Mouse (Mus musculus) gastrocnemius, postnatal 36 days (tissue): ENCODE data around the gene A730049H05Rik. TPM values are rescaled to one million over a fixed set of nuclear protein-coding genes. Genes with fewer than 3 reads are reported as not detected.

ENCODE experiments used
- DNase-seq, 2 experiments: peaks; one replicate each; pipeline ENCODE4 v3.0.0; 2022
- intact Hi-C: fragments of 180-260 bp; cut with DNase I; formaldehyde crosslinking; loops from one replicate; pipeline ENCODE4 v1.15.1; 2025
- long read RNA-seq, 2 experiments: library from polyadenylated mRNA; stranded (forward); transcript quantifications; one replicate each; pipeline ENCODE4 v2.0.0; 2021
- total RNA-seq, 2 experiments: library from RNA; stranded (reverse); gene quantifications; 2 replicates each; pipeline ENCODE4 v1.2.3; 2021

Gene A730049H05Rik
- under 1 TPM in 1 of 2 experiments, not detected in 1; 0.12 TPM for total RNA-seq
- long read RNA-seq, experiment 1: 0 reads
- long read RNA-seq, experiment 2: 0 reads

DNA sequence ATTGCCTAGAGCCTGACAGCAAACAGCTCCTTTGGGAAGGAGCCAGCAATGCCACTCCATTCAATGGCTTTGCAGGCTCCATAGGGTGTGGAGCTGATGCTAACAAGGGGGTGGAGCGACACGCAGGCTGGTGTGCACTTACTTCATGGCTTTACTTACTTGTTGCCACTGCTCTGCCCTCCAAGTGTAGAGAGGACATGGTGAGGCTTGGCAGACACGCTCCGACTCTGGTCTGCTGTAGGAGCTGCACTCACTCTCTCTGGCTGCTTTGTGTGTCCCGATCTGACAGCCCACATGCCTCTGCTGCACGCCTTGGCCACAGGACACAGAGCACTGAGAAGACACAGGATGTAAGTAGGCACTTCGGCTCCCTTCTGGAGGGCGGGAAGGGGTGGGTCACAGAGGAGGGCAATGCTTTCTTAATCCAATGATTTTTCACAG lies at the start of gene A730049H05Rik:
Gene A730049H05Rik (plus strand): TSS at position 168 of the 441 bp plus-strand sequence.
- DNase-seq: no peak
- intact Hi-C loops: no loop called here

DNA sequence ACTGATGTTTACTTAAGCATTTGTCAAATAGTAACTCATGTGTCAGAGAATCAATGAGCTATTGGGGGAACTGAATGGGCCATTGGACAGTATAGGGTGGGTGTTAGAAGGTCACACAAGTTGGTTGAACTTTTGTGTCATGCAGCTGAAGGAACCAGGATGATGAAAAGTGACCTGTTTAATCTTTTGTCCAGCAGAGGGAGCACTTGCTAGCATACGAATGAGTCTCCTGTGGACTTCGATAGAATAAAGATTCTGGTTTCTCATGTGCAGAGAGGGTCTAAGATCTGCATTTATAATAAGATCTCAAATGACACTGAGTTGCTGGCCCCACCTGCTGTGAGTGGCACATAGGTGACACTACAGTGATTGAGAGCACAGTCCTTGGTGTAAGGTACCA lies 39.9 kb upstream of the A730049H05Rik start:
- no peak for DNase-seq

DNA sequence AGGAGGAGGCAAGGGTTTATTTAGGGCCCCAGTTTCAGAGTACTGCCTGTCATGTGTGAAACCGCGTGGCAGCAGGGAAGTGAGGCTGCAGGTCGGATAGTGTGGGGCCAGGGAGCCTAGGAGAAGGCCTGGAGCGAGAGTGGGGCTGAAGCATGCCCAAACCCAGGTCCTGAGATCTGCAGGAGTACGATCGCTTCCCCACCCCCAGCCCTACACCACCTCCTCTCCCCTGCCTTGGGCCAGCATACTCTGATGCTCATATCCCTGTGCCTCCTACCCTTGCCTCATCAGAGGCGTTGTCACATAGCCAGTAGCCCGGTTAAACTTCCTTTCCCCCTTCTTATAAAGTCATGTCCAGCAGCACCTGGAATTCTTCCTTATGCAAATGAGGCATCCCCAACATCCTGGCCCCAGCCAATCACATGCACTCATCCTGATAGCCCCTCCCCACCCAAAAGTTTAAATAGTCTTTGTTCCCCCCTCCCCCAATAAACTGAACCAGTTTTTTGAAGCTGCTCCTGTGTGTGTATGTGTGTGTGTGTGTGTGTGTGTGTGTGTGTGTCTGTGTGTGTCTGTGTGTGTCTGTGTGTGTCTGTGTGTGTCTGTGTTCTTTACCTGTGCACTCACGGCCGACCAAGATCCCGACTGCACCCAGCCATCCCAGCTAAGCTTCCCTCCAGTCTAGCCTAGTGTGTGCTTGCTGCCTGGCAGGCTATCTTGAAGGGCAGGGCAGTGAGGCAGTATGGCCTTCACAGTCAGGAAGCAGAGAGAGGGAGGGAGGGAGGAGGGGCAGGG lies 36.9 kb upstream of the A730049H05Rik start:
- no peak for DNase-seq
- intact Hi-C loops: loop anchor here (10.0 kb wide), 1 partner anchor 875 kb away; no protein-coding TSS in a partner anchor

More for the DNA sequence above, 39.9 kb upstream of the A730049H05Rik start:
- intact Hi-C loops: loop anchor here (10.0 kb wide), 1 partner anchor 878 kb away; no protein-coding TSS in a partner anchor

DNA sequence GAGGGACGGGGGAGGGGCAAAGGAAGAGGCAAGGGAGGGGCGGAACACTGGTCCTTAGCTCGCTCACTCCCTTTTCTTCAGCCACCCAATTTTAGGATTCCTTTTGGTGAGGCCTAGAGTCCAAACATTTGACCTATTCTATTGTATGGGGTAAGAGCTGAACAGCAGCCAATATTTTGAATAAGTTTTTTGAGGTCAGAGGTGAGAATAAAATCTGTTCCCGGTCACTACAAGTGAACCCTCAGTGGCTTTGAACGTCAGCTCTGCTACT lies 36.4 kb upstream of the A730049H05Rik start:
- no peak for DNase-seq
- intact Hi-C loops: loop anchor here (10.0 kb wide), 4 partner anchors 875 to 1205 kb away; no protein-coding TSS in a partner anchor

DNA sequence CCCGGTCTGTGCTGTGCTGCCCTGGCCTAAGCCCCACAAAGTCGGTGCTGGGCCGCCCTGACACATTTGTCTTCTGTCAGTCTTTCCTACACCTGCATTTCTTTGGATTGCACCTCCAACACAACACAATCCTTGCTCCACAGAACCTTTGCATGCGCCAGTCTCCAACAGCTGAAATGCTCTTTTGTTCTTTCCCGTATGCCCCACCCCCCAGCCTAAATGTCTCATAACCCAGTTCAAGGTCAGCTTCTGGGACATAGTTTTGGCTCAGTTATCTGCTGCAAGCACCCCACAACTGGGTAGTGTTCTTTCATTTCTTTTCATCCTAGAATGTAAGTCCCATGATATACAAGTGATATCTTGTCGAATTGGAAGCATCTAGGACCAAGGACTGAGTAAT lies 34.8 kb upstream of the A730049H05Rik start:
- no peak for DNase-seq
- intact Hi-C loops: loop anchor here (10.0 kb wide), 3 partner anchors 943 to 1203 kb away; no protein-coding TSS in a partner anchor

DNA sequence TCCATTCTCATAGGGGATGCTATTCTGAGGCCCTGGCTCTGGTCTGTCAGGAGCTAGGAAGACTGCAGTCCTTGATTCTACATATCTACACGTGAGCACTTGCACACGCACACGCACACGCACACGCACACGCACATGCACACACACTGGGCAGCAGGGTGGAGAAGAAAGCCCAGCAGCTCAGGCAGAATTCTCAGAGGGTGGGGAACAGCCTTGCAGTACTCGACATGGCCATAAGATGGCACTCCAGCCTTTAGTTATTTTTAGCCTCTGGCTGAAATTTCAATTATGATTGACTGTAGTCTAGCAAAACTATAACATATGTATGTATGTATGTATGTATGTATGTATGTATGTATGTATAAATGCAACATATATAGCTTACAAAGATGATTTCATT lies 31.5 kb upstream of the A730049H05Rik start:
- DNase-seq: no peak
- intact Hi-C loops: loop anchor here (2.0 to 10.0 kb wide), 5 partner anchors 660 to 1200 kb away; no protein-coding TSS in a partner anchor

DNA sequence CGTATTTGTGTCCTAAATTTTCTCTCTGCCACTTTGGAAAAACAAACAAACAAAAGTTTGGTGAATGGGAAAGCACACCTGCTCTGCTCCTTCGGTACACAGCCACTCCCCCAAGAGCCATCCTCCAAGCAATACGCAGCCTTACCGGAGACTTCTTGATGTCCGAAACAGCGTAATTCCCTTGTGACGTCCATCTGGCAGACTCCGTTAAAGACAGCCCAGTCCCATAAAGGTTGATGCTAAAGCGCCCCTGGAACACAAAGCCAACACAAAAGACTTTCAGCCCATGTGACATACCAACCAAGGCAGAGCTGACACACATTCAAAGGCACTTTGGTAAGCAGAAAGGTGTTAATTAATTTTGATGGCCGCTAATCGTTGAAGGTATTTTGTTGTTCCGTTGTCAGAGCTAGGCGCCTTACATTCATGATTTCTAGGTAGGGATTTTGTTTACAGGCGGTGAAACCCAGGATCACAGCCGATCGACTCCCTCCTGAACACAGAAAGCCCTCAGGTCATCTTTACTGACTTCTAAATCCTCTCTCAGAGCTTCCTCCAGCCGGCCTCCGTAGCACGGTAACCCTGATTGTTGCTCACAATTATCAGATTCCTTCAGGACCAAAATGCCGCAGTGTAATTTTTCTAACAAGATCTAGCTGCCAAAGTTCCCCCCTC lies 29.4 kb upstream of the A730049H05Rik start:
- no peak for DNase-seq
- intact Hi-C loops: loop anchor here (2.0 to 10.0 kb wide), 5 partner anchors 152 to 1198 kb away; no protein-coding TSS in a partner anchor

DNA sequence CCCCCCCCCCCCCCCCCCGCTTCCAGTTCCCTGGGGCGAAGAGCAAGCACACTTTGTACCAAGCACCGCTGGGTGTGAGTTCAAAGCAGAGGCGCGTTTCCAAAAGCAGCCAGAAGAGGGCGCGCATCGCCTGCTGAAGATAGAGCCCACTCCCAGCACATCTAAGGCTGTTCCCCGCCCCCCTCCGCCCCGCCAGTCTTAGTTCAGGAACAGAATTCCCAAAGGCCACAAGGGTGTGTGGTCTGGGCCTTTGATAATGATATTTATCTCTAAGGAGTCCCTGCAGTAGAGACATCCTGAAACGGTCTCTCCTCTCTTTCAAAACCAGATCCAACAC lies 28.9 kb upstream of the A730049H05Rik start:
- intact Hi-C loops: loop anchor here (2.0 to 10.0 kb wide), 5 partner anchors 151 to 1197 kb away; no protein-coding TSS in a partner anchor
- peak; percentile 90 to 93 for DNase-seq

DNA sequence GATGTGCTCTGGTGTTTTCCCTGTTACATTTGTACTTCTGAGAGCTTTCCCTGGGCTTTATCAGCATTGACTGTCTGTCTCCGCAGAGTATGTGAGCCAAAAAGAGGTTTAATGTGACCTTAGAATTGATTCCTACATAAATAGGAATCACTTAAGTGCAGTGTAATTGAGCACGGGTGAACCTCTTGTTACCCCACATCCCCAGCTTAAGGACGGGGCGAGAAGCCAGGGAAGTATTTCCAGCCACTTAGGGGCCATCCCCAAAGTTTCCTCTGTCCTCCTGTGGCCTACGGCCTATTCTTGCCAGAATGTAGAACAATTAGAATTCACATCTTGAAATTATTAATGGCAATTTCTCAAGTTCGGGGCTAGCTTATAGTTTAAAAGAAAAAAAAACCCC lies 22.5 kb upstream of the A730049H05Rik start:
- intact Hi-C loops: no loop called here
- no peak for DNase-seq

DNA sequence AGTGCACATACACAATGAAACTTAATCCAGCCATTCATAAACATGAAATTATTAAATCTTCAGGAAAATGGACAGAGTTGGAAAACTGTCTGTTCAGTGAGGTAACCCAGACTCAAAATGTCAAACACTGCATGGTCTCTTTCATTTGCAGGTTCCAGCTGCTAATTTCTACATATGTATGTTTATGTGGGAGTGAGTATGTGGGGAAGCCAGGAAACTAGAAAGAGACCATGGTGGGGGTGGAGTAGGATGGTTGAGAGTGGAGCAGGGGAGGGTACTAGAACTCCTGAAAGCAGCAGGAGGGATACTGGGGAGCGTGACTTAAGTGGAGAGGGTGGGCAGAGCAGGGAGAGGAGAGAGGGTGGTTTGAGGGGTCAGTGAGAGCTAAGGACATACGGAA lies 14.8 kb upstream of the A730049H05Rik start:
- intact Hi-C loops: no loop called here
- no peak for DNase-seq

DNA sequence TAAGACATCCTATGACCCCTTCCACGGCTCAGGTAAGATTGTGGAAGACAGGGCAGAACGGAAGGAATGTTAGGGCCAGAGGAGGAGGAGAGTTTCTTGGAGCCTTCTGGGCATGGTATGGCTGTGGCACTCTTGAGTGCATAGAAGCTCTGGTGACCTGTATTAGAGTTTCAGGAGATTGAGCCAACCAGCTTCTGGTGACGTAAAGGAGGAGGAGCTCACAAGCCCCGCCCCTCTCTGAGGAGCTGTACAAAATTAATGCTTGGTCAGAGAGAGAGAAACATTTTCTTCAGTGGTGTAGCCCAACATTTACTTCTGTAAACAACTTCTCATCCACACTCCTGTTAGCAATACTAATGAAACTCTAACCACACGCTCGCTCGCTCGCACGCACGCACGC lies 13.9 kb upstream of the A730049H05Rik start:
- DNase-seq: no peak
- intact Hi-C loops: no loop called here

DNA sequence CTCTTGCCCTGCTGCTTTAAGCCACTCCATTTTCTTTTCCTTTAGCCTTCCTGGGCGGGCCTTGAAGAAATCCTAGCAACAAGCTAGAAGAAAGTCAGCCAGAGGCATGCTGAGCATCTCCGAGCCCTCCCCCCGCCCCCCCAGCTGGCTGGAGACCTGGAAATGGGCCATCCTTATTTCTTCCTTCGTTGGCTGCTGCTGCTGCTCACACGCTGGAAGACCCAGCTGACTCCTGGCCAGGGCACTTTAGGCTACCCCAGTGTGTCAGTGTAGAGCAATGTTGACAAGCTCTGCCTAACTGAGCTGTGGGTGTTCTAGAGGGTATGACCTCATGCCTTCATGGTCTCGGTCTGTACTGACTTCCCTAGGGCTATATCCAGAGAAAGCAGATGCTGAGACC lies 13.1 kb upstream of the A730049H05Rik start:
- intact Hi-C loops: no loop called here
- peak in 1 of 2 experiments; percentile 40 for DNase-seq

DNA sequence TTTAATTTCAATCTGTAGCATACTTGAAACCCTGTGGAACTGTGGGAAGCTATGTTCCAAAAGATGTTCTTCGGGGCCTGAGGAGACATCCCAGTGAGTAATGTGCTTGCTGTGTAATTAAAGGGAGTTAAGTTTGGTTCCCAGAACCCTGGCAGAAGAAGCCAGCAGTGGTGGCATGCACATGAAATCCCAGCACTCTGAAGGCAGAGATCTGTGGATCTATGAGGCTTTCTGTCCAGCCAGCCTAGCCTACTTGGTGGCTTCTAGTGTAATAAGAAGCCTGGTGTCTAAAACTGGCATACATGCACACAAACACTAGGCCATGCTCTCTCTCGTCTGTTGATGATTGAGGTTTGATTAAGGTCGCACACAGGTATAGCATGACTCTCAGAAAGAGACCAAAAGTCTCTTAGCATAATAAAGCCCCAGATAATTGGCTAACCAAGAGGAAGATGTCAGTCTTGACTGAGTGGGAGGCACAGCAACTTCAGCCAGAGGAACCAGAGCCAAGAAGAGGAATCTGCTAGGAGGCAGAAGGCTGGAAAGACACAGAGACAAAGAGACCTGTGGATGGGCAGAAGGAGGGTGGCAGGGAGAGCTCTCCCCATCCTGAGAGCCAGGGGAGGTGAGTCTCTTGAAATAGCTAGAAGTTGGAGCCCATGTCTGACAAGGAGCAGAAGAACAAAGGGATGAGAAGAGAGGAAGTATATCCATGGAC lies 11.9 kb upstream of the A730049H05Rik start:
- intact Hi-C loops: no loop called here
- DNase-seq: no peak

DNA sequence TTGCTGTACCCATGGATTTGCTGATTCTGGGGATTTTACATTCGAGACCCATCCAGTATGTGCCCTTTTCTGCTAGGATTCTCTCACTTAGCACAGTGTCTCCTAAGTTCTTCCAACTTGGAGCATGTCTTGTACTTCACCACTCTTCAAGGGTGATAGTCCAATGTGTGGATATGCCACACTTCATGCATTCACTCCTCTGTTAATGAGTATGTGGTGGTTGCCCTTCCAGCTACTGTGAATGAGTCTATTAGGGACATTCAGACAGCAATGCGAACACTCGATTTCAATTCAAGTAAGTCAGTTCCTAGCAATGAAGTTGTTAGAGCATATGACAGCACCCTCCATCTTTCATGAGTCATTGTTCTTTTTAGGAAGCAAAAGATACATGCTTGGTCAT lies 6.5 kb upstream of the A730049H05Rik start:
- DNase-seq: no peak
- intact Hi-C loops: no loop called here

DNA sequence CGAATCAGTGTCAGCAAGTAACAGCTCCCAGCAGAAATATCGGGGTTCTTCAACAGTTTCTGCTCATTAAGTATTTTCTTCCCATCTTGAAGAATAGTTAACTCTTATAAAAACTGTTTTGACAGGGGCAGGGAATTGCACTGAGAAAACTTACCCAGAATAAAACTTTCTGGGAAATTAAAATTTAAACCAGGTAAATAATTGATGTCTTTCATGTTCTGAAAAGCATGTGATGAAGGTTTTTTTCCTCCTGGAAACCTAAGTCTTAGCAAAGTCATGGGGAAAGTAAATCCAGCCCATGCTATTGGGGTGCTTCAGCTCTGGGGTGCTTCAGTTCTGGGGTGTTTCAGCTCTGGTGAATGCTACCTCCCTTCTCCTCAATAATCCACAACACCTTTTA lies 5.7 kb upstream of the A730049H05Rik start:
- intact Hi-C loops: no loop called here
- DNase-seq: no peak

DNA sequence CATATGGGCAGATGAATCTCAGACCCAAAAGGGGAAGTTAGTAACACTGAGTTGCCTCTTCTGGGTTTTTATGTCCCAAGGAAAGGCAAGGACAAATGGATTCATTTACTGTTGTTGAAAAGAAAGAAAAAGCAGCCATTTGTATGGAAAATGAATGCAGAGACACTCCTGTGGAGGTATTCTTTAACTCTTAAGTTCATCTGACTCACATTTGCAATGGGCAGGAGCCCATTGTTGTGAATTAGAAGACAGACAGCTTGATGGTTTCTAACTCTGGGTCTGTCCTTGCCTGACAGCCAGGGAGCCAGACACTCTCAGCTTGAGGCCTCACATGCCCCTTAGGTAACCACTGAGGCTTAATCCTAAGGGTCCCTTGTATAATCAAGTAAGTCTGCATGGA lies 4.7 kb upstream of the A730049H05Rik start:
- intact Hi-C loops: no loop called here
- no peak for DNase-seq

DNA sequence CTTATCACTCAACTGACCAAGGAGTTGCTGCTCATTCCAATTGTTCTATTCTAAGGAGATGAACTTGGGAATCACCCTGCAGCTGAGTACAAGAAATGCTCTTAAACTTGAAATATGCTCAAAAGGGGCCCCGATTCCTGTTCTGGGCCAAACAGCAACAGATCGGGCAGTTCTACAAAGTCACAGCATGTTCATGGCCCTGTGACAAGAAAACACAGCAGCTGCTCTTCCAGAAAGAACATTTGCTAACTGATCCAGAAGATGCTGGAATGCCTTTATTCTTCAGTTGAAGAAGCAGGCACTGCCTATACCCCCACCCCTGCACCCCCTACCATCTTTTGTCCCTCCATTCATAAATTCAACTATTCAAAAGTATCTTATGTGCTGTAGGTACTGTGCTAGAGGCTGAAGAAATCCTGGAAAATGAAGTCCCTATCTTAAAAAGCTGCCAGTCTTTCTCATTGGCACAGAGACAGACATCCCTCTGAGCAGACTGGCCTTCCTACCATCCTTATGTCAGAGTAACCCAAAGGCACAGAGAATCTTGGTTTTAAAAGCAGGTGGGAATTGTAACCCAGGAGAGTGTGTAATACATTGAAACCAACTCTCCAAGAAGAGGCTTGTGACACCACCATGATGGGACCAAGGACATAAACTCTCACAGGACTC lies 3.4 kb upstream of the A730049H05Rik start:
- peak in 1 of 2 experiments; percentile 20 for DNase-seq
- intact Hi-C loops: no loop called here

DNA sequence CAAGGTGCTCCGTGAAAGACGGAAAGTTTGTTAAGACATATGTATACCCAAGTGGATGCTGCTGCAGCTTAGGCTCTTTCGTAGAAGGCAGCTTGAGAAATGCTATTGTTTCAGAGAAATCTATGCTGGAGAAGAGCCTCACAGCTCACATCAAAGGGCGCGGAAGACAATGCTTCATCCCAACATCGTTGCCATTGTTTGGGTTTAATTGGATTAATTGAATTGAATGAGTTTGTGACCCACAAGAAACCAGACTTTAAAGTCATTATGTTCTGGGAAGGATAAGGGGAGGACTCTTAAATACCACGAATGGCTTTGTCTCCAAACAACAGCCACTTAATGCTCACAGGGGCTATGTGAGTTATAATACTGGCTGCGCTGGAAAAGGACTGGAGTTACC lies 1.4 kb downstream of the A730049H05Rik start:
- no peak for DNase-seq
- intact Hi-C loops: no loop called here

DNA sequence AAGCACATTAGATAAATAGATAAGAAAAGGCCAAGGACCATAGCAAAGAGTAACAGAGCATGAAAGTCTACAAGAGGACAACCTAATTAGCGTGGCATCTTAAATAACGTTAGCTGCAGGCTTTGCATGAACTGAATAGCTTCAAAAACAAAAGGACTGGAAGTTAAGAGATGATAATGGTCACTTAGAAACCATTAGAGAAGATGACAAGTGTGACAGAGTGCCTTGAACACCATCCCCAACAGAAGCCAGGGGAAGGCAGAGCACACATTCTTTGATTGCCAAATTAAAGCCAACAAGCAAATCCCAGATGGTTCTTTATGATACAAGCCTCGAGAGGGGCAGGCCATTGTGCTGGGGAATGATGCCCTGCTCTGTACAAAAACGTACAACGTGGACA lies 5.3 kb downstream of the A730049H05Rik start:
- DNase-seq: no peak
- intact Hi-C loops: no loop called here

DNA sequence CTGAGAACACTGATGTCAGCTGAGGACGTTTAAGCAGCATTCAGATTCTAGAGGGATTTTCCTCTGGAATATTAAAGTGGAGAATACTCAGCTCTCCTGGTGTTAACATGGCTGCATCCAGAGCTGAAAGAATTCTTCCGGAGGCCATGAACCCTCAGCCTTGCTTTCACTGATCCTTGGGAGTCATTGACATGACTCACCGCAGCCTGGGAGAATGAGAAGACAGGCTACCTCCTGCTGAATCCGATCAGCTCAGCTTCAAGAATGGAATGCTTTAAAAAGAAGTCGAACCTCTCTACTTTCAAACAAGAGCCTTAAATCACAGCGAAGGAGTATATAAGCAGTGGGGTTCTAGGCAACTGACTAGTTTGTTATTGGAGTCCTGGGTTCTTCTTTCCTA lies 5.7 kb downstream of the A730049H05Rik start:
- intact Hi-C loops: no loop called here
- DNase-seq: no peak
